Mouse (Mus musculus) fat pad, adult 2 months (tissue): ENCODE results near the gene Hist1h4k.
"Not testable (repeated sequence)": the region's sequence is repeated elsewhere in the genome, so short reads cannot be mapped to it uniquely, and the experiment has no call there.

Experiments used
- DNase-seq: peaks from one replicate; pipeline ENCODE4 v3.0.0-alpha.2; 2011; ENCODE audit warnings: low read depth, low spot score; ENCODE audit errors: extremely low read depth

The Hist1h4k gene

DNA sequence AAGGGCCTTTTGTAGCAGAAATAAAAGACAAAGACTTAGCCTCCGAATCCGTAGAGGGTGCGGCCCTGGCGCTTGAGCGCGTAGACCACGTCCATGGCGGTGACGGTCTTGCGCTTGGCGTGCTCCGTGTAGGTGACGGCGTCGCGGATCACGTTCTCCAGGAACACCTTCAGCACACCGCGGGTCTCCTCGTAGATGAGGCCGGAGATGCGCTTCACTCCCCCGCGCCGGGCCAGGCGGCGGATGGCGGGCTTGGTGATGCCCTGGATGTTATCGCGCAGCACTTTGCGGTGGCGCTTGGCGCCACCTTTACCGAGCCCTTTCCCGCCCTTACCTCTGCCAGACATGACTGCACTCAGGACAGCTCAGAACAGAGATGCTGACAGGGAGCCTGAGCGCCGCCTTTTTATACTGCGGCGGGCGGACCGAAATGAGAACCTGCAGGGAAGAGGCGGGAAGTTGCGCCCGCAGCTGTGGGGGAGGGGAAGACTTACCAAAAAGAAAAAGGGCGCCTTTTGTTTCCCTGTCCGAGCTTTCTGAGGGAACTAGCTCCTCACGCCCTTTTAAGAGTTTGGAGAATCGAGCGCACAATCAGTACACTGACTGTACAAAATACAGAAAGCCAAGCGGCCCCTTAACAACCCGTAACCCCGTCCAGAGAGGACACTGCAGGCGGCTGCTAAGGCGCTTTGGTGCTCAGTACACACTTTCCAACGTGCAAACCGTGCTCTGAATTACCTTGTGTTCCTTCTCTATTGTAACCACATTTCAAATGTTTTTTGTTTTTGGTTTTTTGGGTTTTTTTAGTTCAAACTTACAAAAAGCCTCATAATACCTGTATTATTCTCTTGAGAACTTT is at the start of gene Hist1h4k:
TSS of gene Hist1h4k (minus strand) at position 347 of the 859 bp plus-strand sequence.
- DNase-seq = not testable (repeated sequence)

DNA sequence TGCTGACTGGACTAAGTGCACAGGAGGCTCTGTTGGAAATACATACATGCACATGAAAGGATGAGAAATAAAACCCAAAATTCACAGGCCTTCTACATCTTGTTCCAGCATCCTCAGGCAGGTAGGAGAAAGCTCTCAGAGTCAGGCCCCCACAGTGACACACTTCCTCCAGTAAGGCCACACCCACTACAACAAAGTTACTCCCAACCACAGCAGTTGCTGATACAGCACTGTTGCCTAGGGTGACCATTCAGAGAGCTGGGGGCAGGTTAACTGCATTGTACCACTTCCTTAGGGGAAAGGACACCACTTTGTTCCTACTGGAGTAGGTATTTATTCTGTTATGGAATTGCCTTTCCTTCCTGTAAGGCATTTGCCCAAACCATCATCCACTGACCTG is 46.9 kb upstream of the Hist1h4k start:
- not testable (repeated sequence) for DNase-seq

DNA sequence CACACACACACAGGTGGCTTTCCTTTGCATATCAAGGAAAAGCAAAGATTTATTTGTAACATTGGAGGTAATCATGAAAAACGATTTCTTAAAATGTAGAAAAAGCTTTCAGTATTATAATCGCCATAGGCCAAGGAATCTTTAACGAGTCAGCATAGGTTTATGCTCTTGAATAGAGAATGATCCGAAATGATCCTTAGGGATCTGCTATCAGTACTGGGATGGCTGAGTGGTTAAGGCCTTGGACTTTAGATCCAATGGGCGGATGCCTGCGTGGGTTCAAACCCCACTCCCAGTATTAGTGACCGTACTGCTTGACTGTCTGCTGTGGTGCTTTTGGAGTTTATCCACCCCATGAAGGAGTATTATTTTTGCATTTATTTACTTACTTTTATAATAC is 45.3 kb upstream of the Hist1h4k start:
- DNase-seq = no peak

DNA sequence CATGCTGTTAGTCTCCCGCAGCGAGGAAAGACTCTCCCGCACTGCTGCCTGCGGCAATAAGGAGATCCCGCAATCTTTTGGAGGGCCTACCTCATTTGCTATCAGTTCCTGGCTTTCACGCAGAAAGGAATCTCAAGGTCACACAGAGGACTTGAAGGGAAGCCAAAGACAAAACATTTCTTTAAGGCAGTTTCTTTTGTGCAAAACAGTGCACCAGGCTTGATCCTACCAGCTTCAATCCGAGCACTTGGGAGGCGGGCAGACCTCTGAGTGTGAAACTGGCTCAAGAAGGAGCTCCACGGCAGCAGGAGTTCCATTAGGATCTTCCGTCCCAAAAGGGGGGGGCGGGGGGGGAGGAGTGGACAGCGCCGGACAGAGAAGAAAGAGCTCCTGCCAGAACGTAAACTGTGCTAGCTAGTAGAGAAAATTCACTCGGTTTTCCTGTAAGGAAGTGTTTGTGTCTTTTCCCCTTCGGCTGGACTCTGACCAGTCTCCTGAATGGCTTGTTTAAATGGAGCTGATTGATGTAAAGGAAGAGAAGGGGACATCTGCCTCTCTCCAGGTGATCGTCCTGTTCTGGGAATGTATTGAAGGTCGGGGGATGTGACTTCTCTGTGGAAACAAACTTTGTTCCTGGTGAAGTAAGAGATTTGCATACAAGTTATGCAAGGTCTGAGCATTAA is 40.4 kb upstream of the Hist1h4k start:
- no peak for DNase-seq

DNA sequence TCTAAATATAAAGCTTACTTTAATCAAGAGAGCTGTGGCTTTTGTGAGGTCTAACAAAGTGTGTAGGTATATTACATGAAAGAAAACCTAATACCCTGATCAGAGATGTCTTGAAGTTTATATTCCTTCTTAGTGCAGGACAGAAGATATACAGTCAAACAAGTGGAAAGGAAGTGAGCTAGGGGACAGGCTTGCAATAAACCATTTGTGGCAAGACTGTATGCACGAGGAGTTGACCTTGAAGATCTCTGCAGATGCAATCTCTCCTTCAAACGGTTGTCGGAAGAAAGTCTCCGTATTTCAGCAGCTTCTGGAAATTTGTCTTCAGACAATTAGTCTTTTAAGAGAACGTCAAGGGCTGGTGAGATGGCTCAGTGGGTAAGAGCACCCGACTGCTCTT is 39.6 kb upstream of the Hist1h4k start:
- no peak for DNase-seq

DNA sequence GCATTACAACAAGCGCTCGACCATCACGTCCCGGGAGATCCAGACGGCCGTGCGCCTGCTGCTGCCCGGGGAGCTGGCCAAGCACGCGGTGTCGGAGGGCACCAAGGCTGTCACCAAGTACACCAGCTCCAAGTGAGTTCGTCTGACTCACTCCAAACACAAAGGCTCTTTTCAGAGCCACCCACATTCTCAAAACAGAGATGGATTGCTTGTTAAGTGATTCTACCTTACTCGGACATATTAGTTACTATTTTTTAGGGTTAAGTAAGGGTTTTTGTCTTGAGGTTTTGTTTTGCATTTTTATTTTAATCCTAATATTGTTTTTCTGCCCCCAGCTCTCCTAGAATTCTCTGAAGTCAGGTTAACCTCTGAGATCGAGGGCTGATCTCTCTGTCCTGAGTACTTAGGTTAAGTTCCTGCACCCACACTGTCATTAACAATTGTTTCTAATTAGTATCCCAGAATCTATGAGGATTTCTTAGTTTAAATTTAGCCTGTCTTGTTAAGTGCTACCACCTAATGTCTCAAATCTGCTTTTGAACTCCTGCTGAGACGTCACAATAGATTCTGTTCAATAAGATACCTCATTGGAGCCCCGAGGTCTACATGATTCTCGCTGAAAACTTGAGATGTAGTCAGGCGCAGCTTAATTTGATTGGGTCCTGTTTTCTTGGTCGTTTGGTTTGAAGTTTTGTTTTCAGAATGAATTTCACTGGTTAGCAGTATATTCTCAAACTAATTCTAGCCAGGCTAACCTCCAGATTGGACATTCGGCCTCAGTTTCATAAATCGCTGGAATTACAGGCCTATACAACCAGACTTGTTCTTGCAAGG is 37.7 kb upstream of the Hist1h4k start:
- DNase-seq = no peak

DNA sequence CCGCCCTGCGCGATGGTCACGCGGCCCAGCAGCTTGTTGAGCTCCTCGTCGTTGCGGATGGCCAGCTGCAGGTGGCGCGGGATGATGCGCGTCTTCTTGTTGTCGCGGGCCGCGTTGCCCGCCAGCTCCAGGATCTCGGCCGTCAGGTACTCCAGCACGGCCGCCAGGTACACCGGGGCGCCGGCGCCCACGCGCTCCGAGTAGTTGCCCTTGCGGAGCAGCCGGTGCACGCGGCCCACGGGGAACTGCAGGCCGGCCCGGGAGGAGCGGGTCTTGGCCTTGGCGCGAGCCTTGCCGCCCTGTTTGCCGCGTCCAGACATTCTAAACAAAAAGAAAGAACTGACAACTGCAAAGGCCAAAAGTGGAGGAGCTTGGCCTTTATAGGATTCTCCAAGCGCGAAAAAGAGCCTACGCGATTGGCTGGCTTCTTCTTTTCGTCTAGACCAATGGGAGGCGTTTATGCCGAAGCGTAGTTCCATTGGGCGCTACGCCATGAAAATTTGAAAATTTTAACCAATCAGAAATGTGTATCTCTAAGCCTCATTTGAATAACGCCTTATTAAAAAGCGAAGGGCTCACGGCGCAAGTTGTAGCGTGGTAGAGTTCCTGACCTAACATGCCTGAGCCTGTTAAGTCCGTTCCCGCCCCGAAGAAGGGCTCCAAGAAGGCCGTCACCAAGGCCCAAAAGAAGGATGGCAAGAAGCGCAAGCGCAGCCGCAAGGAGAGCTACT is 36.8 kb upstream of the Hist1h4k start, which contains the start of the genes Hist1h2an and Hist1h2bp:
TSS of gene Hist1h2an (minus strand) at position 320 of the 731 bp plus-strand sequence.
TSS of gene Hist1h2bp (plus strand) at position 563 of the 731 bp plus-strand sequence.
- DNase-seq = peak; percentile 92

DNA sequence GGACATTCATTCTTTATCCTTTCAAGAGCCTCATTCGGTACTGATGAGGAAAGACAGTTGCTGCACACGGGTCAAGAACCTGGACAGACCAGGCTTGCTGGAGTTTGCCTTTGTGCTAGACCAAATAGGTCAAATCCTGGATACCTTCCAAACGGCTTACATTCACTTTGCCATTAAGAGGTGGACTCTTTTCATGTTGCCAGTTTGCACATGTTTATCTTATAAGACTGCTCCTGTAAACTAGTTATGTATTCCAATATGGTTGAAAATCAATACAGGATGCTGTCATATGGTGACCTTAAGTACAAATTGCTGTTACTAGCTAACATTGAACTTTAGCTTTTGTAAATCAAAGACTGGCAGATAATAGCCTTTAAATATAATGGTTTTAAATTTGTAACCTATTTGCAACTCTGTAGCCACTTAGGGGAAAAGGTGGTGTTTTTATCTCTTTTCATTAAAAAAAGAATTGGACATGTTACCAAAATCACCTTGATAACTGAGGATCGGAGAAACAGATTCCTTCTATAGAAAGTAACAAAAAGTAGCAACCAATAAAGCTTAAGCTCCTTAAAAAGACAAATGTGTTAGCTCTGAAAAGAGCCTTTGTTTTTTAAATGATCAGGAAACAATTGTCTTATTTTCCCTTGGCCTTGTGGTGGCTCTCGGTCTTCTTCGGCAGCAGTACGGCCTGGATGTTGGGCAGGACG is 36.0 kb upstream of the Hist1h4k start:
- DNase-seq = no peak

DNA sequence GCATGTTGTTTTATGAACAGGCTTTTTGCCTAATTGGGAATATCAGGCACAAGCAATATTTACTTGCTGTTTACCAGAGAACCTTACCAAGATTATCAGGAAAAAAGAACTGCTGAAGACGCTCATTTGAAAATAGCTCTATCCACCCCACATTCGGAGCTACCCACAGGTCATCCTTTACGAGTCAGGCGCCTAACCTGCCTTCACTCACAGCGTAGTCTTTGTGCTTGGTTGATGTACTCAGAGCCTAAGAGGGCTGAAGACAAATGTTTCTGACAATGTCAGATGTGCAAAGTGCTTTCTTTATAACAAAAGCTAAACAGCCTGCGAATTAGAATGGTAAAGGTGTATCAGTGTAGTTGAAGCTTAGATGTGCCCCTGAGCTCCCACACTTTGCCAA is 34.0 kb upstream of the Hist1h4k start:
- DNase-seq = no peak

DNA sequence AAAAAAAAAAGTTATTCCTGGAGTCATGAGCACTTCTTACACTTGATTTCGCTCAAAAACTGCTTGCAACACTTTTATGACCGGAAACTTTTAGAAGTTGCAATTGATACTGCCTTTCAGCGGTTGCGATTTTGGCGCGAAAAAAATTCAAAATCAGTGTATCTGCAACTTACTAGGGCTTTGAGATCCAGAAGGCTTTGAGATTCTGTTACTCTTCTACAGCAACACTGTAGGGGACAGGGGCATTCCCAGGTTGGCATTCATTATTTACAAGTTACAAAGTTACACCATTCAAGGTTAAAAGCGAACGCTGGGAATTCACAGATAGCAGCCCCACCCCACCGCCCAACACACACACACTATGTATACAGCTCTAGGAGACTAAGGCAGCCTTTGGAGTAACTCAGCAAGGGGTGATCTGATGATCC is 33.4 kb upstream of the Hist1h4k start:
- DNase-seq = no peak

DNA sequence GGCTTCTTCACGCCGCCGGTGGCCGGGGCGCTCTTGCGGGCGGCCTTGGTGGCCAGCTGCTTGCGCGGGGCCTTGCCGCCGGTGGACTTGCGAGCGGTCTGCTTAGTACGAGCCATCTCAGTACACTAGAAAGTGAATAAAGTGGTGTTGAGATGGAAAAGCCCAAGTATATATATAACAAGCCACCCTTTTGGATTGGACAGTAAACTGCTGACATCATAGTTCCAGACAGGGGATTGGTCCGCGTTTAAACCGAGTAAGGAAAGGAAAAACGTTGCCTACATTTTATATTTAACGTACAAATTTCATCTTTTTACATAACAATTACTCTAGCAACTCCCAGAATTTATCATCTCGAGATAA is 32.9 kb upstream of the Hist1h4k start, which contains the start of gene Hist1h3i:
TSS of gene Hist1h3i (minus strand) at position 116 of the 363 bp plus-strand sequence.
- DNase-seq = no peak

DNA sequence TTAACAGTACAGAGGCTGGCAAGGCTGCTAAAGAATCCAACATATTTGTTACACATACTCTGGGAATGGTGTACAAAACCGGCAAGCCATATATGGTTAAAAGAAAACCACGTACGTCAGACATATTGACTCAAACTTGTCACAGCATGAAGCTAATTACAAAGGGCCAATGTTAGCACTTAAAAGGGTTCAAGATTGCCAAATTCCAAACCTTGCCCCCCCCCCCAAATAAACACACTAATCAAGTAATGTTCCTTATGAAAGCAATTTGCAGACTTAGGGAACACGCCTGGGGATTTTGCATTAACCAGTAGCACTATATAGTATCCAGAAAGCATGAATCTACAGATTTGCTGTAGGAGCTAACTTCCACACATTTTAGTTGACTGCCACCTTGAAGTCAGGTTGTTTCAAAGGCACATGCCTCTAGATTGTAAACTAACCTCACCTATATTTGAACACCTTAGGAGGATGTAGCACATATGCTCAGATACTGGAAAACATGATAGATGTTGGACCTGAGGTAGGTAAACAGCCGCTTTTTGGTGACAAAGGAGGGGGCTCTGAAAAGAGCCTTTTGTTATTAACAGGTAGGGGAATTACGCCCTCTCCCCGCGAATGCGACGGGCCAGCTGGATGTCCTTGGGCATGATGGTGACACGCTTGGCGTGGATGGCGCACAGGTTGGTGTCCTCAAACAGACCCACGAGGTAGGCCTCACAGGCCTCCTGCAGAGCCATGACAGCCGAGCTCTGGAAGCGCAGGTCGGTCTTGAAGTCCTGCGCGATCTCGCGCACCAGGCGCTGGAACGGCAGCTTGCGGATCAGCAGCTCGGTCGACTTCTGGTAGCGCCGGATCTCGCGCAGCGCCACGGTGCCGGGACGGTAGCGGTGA is 32.3 kb upstream of the Hist1h4k start:
- not testable (repeated sequence) for DNase-seq

DNA sequence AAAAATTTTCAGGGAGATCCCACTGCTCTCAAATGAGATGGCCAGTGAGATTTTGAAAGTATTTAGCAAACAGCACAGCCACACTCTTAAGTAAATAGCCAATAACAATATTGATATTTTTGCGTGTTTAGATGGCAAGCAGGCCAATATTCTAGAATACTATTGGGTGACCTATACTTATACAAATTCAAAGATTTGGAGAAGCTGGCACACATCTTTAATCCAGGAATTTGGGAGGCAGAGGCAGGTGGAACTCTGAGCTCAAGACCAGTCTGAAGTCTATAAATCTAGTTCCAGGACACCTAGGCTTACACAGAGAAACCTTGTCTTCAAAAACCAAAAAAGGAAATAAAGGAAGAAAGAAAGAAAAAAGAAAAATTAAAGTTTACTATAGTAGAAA is 31.3 kb upstream of the Hist1h4k start:
- no peak for DNase-seq

DNA sequence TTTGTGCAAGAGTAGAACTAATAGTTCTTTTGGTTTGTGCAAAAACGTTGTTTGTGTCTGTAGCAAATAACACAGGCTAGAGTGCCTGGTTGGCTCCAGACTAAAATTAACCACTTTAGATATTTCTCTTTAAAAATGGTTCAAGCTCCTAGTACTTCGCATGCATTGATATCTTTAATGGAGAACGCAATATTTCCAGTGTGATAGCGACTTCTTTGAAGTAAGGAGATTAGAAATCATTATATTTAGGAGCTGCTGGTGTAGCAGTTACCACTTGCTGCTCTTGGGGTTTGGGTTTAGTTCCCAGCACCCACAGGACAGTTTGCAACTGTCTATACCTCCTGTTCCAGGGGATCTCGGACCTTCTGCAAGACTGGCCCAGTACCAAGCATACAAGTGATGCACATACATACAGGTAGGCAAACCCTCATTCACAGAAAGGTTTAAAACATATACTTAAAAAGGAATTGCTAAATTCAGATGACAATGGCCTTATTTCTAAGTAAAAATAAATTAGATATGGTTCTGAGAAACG is 30.8 kb upstream of the Hist1h4k start:
- DNase-seq = no peak

DNA sequence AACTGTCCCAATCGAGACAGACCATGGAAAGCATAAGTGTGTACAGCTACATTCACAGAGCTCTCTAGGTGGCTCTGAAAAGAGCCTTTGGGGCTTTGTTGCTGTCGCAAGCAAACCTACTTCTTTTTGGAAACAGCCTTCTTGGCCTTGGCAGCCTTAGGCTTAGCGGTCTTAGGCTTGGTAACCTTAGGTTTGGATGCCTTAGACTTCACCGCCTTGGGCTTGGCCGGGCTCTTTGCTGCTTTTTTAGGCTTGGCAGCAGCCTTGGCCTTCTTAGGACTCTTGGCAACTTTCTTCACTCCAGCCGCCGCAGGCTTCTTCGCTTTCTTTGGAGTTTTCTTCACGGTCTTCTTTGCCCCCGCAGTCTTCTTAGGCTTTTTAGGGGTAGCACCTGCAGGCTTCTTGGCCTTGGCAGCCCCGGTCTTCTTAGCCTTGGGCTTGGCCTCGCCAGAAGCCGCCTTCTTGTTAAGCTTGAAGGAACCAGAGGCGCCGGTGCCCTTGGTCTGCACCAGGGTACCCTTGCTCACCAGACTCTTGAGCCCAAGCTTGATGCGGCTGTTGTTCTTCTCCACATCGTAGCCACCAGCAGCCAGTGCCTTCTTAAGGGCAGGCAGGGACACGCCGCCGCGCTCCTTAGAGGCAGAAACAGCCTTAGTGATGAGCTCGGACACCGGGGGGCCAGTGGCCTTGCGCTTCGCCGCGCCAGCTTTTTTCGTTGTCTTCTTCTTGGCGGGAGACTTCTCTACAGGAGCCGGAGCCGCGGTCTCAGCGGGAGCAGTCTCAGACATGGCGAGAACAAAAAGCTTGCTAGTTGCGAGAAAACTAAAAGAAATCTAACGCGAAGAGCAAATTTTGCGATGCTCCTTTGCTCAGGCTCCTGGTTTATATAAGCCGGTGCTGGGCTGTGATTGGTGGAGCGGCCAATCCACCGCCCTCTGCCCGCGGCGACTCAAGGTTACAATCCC is 29.7 kb upstream of the Hist1h4k start, which contains the start of gene Hist1h1b:
TSS of gene Hist1h1b (minus strand) at position 859 of the 965 bp plus-strand sequence.
- DNase-seq = no peak

DNA sequence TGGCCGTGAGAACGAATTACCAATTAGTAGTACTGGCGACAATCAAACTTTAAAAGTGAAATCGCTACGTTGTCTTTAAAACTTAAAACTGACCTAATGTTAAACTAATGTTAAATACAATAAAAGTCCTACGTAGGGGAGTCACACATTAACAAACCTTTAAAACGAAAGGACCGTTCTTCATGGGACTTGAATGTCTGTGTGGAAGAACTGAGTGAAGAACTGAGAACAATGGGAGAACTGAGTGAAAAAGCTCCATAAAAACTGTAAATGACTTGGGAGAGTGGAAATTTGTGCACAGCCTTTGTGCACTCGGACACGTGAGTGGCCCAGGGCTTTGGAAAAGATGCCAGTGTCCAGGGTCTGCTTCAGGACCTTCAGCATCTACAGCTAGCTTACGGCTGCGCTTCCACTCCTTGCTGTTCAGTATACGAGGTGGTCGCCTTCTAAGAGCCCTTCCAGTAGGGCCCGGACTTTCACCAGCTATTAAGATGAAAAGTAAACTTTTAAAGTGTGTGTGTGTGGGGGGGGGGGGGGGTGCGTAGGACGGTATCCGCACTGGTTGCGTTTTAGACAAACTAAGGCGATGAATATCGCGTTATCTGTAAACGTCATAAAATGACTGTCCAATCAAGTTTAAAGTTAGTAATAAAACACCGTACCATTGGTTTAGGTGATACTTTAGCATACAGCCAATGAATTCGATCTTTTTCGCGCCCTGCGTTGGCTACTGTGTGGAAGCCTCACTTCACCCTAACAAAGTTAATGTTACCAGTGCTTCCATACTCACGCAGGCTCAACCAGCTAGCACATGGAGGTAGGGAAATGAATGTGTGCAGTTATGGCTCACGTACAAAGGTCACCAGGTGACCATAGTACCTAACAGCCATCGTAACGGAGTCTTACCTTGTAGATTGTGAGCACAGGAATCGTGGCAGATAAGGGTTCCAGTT is 28.8 kb upstream of the Hist1h4k start:
- no peak for DNase-seq
